Mouse (Mus musculus): ENCODE data around the gene Hrk. TPM values are rescaled to one million over a fixed set of nuclear protein-coding genes. Genes with fewer than 3 reads are reported as not detected.

The Hrk gene
- 0.22 and 0.71 TPM in 2 replicates for total RNA-seq (2021)
- long read RNA-seq, experiment 1, result 0 reads
- long read RNA-seq, experiment 2, result 0 reads

DNA sequence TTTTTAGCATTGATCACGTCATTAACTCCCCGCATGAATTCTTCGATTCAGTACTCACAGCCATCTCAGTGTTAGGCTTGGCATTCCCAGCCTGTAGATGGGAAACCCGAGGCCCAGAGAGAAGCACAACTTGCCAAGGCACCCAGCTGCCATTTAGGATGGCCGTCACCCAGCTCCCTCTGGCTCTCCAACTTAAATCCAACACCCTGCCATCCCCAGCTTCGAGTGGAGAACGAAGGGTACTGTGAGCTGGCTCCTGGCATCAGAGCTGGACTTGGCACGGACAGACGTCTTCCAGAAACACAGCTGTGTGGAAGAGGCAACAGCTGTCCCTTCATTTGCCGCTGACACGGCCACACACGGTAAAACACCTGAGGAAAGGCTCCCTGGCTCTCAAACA is at the start of gene Hrk:
Gene Hrk (plus strand): TSS at position 68 of the 400 bp plus-strand sequence.
- DNase-seq, result no peak

DNA sequence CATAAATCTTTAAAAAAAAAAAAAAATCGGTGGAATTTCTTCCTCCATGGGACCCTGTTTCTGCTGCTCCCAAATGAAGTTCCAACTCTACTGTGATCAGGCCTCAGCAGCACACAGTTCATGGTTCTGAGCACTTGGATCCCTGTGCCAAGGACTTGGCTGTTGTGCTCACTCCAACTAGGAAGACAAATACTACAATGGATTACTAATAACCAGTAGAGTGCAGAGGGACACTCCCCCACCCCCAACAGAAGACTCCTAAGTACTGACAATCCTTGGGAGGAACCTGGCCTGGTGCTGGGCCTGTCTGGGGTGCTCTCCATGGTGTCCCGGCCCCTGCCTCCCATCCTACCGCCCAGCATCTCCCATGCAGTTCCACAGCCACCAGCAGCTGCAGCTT is 46.1 kb upstream of the Hrk start:
- DNase-seq, result no peak

DNA sequence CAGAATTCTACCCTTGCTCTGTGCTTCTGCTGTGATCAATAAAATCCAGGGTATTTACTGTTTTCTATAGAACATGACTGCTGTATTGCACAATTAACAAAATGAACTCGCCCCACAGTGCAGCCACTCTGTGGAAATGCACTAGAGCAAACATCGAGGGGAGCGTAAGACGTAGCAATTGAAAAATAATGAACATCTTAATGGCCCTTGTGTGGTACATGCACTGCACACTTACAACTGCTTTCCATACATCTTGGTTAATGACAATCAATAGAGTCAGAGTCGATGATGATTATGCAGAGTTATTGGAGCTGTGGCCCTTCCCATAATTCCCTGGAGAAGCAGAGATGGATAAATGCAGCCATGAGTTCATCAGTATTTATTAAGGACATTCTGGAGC is 45.5 kb upstream of the Hrk start:
- no peak for DNase-seq

DNA sequence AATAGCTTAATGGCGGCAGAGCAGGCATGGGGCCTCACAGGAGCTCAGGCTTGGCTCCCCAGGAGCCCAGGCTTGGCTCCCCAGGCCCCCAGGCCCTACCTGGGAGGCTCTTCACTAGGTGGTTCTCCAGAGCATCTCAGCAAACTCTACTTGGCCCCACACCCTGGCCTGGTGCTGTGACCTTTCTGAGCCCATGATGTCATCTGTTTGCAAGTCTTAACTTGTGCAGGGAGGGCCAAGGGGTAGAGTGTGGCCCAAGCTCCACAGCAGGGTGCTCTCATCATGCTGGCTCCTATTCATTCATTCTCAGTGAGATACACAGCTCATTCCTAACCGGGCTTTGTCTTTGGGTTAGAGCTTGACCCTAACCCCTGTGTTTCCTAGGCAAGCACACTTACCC is 43.8 kb upstream of the Hrk start:
- DNase-seq, result no peak

DNA sequence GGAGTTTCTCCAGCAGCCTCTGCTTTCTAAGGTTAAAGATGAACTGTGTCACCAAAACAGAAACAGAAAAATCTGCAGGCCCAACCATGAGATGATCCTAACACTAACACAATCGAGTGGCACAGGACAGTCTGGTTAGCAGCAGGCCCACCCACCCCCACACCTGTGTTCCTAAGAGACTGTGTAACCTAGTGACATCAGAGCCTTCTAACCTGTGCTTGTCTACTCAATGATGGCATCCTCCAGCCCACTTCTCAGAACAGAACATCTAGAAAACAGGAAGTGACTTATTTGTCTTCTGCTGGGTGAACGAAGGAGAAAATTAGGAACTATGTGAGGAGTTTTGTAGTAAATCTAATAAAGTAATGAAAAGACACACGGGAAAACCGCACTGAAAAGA is 42.5 kb upstream of the Hrk start:
- DNase-seq, result no peak

DNA sequence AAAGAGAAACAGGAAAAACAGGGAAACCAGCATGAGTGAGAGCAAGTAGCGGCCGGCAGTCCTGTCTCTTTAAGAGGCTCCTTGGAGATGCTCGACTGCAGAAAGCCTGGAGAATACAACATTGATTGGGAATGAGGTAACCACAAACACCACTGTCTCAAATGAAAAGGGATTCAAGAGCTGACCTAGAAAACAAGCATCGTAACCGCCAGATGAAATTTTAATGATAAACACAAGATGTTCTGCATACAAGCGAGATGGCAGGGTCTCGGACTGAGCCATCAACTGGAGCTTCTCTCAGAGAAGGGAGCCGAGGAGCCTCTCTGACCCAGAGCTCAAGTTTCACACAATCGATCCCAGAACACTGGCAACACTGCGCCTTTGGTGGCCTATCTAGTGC is 41.4 kb upstream of the Hrk start:
- DNase-seq, result no peak

DNA sequence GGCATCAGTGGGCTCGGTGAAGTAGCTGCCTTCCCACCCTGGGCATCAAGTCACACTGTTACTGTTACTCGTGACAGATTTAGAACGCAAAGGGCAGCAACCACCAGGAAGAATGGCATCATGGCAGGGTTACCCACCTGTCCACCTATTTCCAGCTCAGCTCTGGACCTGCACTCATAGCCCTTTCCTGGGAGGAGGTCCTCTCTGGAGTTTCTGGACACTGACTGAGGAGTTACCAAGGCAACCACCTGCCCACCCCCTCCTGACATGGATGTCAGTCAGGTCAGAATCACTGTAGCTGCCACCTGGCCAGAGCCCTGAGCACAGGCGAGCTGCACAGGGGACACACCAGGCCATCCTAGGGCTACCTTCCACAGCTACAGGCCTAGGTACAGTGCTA is 37.8 kb upstream of the Hrk start:
- DNase-seq, result no peak

DNA sequence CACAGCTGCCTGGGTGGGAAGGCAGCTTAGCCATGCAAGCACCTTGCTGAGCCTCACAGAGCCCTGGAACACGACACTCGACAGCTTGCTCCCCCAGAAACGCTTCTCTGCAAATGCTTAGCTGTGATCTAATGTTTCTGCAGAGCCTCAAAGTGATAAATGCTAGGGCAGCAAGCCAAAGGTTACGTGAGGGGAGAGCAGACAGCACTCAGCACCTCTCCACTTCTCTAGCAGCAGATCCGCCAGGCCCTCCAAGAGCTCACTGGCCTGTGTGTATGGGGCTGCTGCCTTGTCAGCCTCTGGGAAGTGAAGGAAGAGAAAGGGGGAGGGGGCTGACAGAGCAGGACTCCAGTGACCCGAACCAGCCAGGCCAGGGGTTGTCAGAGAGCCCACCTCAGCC is 36.2 kb upstream of the Hrk start:
- DNase-seq, result no peak

DNA sequence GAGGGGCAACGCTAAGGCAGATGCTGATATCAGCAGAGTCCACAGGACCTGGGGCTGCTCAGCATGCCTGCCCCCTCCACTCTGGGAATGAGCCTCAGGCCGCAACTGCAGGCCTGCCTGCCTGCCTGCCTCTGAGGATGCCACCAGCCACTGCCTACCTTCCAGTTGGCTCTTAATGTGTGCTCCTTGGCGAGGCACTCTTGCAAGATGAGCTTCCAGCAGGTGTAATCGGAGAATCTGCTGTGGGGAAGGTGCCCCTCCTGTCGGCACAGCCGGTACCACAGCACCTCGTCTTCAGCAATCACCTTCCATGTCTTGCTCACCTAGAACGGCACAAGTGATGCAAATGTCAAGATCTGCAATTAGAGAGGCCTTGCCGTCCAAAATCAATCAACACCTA is 35.8 kb upstream of the Hrk start:
- no peak for DNase-seq

DNA sequence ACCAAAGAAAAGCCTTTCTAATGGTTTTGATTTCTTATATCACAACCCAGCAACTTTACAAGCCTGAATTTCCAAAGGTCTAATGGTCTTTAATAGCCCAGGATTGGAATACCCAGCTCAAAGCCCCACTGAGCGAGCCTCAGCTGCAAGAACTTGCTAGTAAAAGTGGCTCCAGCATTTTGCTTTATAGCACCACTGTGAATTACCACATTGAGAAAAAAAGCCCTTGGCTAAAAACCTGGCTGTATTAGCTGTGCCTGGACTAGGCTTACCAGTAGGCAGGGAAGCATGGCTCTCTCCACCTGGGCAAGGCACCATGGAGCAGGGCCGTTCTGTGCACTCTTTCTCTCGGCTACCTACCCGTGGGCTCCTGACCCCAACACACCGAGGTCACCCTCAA is 28.1 kb upstream of the Hrk start:
- DNase-seq, result no peak

DNA sequence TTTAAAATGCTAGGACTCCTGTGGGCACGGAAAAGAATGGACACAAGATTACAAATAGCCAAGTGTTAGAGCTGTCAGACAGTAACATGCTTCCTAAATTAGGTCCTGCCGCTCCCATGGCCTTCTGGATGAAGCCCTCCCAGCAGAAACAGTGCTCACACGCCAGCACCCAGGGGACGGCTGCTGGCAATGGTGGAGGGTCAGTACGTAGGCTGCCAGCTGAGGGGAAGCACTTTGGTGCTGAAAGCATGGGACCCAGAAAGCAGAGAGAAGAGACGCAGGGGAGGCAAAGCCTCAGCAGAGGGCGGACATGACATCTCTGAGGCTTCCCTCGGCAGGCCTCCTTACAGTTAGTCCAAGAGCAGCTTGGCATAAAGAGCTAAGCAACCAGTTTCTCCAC is 24.8 kb upstream of the Hrk start:
- DNase-seq, result no peak

DNA sequence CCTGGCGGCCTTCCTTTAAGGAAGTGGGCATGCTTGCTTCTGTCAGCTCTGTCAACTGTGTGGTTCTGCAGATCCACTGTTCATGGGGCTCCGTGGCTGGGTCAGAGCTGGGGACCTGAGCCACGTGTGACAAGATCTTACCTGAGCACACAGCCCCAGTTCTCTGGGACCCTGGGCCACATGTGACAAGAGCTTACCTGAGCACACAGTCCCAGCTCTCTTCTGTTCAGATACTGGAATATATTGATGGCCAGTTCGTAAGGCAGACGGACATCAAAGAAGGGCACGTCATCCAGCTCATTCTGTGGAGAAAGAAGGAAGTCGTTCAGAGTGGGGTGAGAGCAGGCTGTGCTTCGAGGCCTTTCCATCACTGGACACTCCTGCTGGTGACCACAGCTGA is 22.0 kb upstream of the Hrk start:
- DNase-seq, result no peak

DNA sequence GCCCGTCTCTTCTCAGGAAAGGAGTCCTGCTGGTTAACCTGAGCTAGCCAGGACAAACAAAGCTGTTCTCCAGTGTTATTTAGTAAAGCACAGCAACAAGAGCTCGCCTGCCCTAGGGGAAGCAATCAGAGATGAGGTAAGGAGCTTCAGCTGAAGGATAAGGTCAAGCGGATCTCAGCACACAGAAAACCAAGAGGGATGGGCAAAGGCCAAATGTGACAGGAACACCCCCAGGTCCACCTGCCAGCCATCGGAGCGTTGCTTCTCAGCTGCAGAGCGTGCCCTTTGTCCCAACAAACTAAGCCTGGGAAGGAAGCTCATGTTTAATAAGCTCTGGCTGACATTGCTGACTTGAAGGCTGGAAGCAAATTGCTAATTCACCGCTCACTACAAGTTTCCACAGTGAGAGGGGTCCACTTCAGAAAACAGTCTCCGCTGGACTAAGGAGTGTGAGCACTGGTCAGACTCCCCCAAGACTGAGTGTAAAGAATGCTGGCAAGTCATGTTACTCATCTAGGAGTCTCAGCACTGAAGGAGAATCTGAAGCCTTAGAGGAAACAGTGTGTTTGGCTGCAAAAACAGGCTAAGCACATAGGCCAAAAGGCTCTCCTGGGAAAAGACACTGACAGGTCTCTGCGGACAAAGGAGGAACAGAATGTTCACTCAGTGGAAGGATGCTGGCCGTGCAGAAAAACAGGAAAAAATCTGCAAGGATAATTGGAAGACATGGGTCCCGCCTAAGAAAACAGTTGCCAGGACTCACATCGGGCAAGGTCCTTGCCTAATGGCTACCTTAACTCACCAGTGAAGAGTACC is 21.0 kb upstream of the Hrk start:
- peak; percentile 44 for DNase-seq

DNA sequence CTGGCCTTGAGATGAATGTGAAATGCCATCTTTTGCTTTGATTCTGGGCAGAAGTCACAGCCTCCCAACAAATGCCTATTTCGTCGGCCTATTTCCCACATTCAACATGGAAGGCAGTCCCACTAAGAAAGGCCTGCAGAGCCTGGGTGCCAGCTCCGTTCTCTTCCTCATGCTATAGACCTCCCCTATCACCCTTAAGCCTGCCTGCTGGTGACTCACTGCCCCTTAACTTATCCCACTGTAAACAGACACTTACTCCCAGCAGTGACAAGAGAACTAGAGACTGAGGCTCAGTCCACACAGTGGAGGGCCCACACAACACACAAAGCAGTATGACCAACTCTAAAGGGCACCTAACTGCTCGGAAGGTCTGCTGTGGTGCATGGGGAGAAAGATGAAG is 20.1 kb upstream of the Hrk start:
- DNase-seq, result no peak

DNA sequence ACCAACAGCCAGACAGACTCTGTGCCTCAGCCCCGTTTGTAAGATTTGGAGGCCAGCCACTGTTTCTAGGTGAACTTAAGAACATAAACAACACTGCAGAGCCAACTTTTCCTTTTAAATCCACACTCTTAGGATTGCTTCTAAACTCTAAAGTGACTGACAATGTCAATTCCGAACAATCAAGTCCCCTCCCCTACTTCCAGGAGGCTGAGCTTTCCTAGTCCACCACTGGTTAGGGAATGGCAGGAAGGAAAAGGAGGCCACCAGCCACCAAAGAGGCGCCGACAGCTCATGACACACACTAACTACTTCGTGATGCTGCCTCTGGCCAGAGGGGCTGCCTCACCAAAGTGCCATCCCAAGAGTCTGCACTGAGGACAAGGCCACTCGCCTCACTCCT is 19.7 kb upstream of the Hrk start:
- no peak for DNase-seq

DNA sequence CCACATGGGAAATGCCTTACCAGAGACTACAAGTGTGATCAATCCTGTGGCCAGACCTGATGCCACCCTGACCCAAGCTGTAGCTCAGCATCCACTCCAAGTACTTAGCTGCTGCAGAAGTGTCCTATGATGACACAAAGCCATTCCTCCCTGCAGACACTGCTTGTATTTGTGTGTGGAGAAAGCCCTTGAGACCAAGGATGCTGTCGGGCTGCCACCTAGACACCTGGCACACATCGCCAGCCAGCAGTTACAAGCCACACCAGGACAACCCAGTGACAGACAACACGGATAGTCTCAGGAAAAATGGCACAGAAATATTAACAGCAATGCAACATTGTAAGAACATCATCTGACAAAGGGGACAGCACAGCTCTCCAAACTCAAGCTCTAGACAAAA is 19.0 kb upstream of the Hrk start:
- no peak for DNase-seq

DNA sequence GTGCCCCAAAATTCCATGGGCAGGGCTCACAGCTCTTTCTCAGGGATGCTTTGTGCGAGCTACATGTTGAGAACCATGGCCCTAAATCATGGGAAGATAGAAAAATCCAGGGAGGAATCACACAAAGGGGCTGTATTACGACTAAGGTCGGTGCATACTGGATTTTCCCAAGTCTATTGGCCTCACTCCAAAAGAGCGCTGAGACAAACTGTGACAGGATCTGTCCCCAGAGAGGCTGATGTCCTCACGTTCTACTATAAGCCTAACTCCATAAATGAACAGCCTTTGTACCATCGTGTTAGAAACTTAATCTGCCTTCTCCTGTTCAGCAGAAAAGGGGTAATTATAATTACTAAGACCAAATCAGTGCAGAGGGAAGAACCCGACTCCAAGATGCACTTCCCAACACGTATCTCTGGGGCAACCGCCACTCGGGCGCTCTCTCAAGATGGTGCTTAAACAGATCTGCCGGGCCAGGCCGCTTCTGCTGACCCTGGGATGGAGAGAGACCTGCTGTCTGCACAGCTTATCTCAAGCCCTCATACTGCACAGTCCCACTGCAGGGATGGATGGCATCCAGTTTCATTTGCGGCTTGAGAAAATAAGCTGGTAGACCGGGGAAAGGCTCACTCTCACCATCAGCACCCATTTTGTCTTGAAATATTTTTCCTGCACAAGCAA is 18.3 kb upstream of the Hrk start:
- DNase-seq, result no peak

DNA sequence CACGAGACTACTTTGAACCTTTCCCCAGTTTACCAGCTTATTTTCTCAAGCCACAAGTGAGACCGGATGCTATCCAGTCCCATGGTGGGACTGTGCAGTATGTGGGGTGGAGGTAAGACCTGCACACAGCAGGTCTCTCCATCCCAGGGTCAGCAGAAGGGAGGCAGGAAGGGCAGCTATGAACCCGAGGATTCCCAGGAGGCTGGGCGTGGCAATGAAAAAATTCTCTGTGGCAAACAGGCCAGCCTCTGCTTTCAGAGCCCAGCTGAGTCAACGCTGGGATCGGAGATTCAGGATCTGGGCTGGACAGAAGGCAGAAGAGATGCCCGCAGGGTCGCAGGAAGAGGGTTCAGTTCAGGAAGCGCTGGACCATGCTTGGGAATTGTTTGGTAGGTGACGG is 17.2 kb upstream of the Hrk start:
- no peak for DNase-seq

DNA sequence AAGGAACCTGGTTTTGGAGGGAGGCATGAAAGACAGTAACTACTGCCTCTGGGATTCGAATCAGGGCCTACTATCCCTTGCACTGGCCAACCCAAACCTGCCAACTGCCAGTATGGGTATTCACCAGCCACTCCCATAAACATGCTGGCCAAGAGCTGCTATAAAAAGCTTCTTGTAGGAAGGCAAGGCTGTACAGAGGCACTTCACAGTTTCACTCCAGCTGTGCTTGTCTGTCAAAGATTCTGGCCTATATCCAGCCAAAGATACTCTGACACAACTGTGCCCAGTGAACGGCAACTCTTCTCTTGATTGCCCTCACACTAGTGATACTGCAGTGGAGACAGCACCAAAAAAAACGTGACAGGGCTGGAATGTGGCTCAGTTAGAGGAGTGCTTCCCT is 14.7 kb upstream of the Hrk start:
- no peak for DNase-seq

DNA sequence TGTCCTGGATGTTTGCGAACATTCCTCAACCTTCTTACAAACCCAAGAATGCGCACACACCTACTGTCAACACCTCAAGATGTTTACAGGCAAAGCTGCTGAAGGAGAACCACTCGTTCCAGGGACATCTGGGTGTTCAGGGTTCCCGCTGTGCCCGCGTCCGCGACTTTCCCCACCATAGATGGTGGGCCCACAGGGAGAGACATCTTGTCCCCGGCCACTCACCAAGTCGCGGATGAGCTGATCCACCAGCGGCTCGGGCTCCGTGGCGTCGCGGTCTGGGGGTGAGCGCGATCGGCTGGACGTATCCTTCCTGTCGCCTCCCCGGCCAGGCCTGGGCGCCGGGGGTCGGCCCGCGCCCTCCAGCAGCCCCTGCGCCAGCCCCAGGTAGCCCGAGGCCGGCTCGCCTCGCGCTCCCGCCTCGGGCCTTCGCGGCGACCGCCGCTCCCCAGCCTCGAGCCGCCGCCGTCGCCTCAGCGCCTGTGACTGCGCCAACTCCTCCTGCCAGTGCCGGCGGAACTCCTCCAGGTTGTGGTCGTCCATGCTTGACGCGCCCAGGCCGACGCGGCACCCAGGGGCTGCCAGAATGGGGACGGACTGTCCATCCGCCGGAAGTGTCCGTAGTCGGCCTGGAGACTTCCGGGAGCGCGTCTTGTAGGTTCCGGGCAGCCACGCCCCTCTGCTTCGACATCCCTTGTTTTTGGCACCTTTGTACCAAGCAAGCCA is 9.4 kb upstream of the Hrk start, which contains the start of gene Fbxw8:
Gene Fbxw8 (minus strand): TSS at position 626 of the 726 bp plus-strand sequence.
- peak; percentile 94 for DNase-seq

DNA sequence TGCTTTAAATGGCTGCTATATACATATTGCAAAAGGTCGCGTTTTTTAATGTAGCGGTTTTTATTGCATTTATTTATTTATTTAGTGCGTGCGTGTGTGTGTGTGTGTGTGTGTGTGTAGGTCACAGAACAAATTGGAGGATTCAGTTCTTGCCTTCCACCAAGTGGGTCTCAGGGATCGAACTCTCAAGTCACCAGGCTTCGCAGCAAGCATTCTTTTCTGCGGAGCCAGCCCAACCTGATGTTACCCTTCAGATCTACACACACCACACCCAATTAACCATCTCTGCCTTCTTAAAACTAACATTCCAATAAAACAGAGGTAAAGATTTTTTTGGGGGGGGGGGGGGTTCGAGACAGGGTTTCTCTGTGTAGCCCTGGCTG is 8.9 kb upstream of the Hrk start:
- DNase-seq, result no peak

DNA sequence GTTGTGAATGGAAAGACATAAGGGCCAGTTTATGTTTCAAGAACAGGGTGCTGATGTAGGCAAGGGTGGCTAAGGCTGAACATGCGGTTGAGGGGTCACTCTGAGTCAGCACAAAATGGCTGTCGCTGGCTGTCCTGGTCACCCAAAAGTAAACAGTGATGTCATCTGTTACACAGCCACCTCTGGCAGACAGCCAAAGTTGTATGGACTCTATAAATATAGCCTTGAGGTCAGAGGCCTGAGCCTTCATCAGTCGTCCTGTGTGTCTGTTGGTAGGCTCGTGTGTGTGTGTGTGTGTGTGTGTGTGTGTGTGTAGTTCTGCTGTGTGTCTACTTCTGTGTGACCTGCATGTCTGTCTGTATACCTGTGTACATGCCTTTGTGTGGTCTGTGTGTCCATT is 7.5 kb upstream of the Hrk start:
- DNase-seq, result no peak

DNA sequence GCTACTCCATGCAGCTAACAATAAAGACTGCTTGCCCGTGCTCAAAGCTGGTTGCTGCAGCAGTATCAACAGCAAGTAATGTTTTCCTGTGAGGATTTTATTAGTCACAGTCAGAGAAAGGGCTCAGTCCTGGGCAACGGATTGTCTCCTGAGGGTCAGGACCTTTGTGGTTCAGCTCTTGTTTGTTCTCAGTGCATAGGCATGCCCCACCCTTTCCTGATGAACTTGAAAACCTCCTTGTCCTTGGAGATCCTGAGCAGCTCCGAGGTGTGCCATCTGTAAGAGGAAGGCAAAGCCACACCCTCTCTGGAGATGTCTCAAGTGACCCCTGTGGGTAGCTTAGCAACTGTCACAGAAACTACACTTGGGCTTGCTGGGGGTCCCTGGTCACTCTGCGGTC is 3.8 kb upstream of the Hrk start:
- no peak for DNase-seq
